Mouse (Mus musculus) embryonic facial prominence, embryonic 12.5 days (tissue): ENCODE results near the gene Ttll8. TPM values are rescaled to one million over a fixed set of nuclear protein-coding genes. Genes with fewer than 3 reads are reported as not detected.

Experiments used
- ATAC-seq: fragments of 200-750 bp; cut with Nextera tagmentation; 2 replicates; pipeline ENCODE4 v1.8.0; 2017; ENCODE audit not compliant: insufficient number of reproducible peaks, insufficient read depth, low FRiP score, low TSS enrichment
- H3K27ac ChIP-seq: fragments of 300-500 bp; sonication (generic); 2 replicates; pipeline ENCODE4 v1.5.1; 2016; ENCODE audit warnings: mild to moderate bottlenecking
- H3K27me3 ChIP-seq: fragments of 300-500 bp; sonication (generic); 2 replicates; pipeline ENCODE4 v1.6.1; 2016; ENCODE audit warnings: mild to moderate bottlenecking, moderate library complexity
- H3K36me3 ChIP-seq: fragments of 300-500 bp; sonication (generic); 2 replicates; pipeline ENCODE4 v1.6.1; 2016; ENCODE audit warnings: mild to moderate bottlenecking
- H3K4me1 ChIP-seq: fragments of 300-500 bp; sonication (generic); 2 replicates; pipeline ENCODE4 v1.6.1; 2016
- H3K4me2 ChIP-seq: fragments of 300-500 bp; sonication (generic); replicated peaks from 2 replicates; pipeline ENCODE4 v1.6.1; 2016; ENCODE audit warnings: mild to moderate bottlenecking, moderate library complexity
- H3K4me3 ChIP-seq: fragments of 300-500 bp; sonication (generic); 2 replicates; pipeline ENCODE4 v1.5.1; 2016; ENCODE audit warnings: mild to moderate bottlenecking
- H3K9ac ChIP-seq: fragments of 300-500 bp; sonication (generic); 2 replicates; pipeline ENCODE4 v1.6.1; 2016; ENCODE audit warnings: mild to moderate bottlenecking, moderate library complexity
- H3K9me3 ChIP-seq: fragments of 300-500 bp; sonication (generic); 2 replicates; pipeline ENCODE4 v1.6.1; 2016; ENCODE audit warnings: mild to moderate bottlenecking, moderate library complexity
- WGBS: fragments of 180-500 bp; shearing (Covaris S2); methylation state at CpG from one replicate; pipeline ENCODE4 v1.1.7; 2016; 5-methylcytosine and 5-hydroxymethylcytosine counted together
- polyA plus RNA-seq: library from polyadenylated mRNA; unstranded; fragments of >200 nt; fragmentation: Nextera tagmentation; extraction: Ambion mirVana; gene quantifications from 2 replicates; pipeline ENCODE4 v1.2.1, GENCODE M21; 2016

The Ttll8 gene
- polyA plus RNA-seq, 1 experiment from 2014 or later: not detected

DNA sequence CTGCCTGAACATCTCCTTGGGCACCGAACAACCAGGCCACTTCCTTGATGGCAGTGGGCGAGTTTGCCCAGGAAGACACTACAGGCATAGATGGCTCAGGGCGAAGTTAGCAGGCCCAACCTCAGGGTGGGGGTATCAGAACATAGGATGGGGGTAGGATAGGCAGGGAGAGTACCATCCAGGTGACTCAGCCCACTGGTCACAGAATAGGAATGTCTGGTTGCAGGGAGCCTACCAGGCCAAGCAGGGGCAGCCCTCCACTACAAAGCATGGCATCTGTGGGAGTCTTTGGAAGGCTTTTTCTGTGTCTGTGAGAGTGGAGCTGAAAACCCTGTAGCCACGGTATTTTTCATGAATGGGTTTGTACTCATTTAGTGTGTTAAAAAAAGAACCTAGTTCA, 3.3 kb upstream of the Ttll8 start:
- H3K4me1 ChIP-seq: 0 out of 2 replicates have a peak, but pooled peaks cover 3% of the 10 kb centered on the region
- WGBS: 87% methylated on average over 4 of the region's 4 CpGs
- no peak overlapping the region for H3K27ac ChIP-seq
- no peak overlapping the region for H3K4me2 ChIP-seq
- H3K27me3 ChIP-seq: peaks cover 35% of the 10 kb centered on the region
- H3K4me3 ChIP-seq: no peak overlapping the region
- no peaks in the 10 kb centered on the region for H3K36me3 ChIP-seq
- no peaks in the 10 kb centered on the region for H3K9me3 ChIP-seq
- no peak for ATAC-seq
- H3K9ac ChIP-seq: no peak overlapping the region

DNA sequence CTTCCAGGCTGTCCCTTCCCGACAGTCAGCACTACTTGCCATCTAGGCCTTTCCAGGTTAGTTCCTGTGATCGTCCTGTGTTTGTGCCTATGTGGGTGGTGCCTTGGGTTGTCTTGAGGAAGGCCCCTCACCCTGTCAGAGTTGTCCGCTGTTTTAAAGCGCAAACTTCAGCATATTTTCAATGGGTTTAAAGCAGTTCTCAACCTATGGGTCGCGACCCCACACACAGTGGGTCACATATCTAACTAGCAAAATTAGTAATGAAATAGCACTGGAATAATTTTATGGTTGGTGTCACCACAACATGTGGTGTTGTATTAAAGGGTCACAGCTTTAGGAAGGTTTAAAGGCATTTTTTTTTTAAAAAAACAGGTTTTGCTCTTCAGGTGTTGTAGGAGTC, 1.1 kb upstream of the Ttll8 start:
- no peak overlapping the region for H3K27ac ChIP-seq
- 80% methylated on average over 6 of the region's 6 CpGs for WGBS
- H3K36me3 ChIP-seq: no peaks in the 10 kb centered on the region
- H3K4me1 ChIP-seq: 0 out of 2 replicates have a peak, but pooled peaks cover 3% of the 10 kb centered on the region
- H3K27me3 ChIP-seq: peaks cover 35% of the 10 kb centered on the region
- no peak overlapping the region for H3K4me2 ChIP-seq
- no peak for ATAC-seq
- no peak overlapping the region for H3K9ac ChIP-seq
- no peaks in the 10 kb centered on the region for H3K9me3 ChIP-seq
- no peak overlapping the region for H3K4me3 ChIP-seq

GRCm38 (mm10) chr15:88951246-88951645, 3.0 kb downstream of the Ttll8 start:
- H3K4me2 ChIP-seq: no peak overlapping the region
- H3K27me3 ChIP-seq: peaks cover 30% of the 10 kb centered on the region
- ATAC-seq: no peak
- H3K4me1 ChIP-seq: no peaks in the 10 kb centered on the region
- no peaks in the 10 kb centered on the region for H3K9me3 ChIP-seq
- no peak overlapping the region for H3K27ac ChIP-seq
- no peaks in the 10 kb centered on the region for H3K36me3 ChIP-seq
- no peak overlapping the region for H3K4me3 ChIP-seq
- H3K9ac ChIP-seq: no peak overlapping the region
- 74% methylated on average over 4 of the region's 4 CpGs for WGBS

DNA sequence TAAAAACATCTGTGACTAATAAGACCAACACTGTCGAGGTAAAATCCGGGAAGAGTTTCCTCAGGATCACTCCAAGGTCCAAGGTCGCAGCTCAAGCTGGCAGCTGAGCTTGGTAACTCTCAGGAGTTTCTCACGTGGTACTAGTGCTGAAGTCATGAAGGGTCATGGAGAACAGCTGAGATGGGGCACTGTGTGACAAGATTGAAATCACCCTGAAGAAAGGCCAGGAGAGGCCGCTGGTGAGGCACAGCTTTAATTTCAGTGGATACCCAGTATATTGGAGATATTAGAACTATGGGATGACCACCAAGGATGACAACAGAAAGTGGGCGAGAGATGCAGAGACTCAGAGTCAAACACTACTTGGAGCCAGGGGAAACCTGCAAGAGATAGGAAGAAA, 7.4 kb downstream of the Ttll8 start:
- Histone ChIP-seq H3K4me2 (no peak overlapping the region), H3K27me3 (no peaks in the 10 kb centered on the region), H3K4me3 (no peak overlapping the region), H3K9me3 (no peaks in the 10 kb centered on the region), H3K4me1 (no peaks in the 10 kb centered on the region), H3K9ac (no peak overlapping the region), H3K27ac (no peak overlapping the region), H3K36me3 (no peaks in the 10 kb centered on the region)
- no peak for ATAC-seq
- WGBS: 33% methylated on average over 6 of the region's 6 CpGs

DNA sequence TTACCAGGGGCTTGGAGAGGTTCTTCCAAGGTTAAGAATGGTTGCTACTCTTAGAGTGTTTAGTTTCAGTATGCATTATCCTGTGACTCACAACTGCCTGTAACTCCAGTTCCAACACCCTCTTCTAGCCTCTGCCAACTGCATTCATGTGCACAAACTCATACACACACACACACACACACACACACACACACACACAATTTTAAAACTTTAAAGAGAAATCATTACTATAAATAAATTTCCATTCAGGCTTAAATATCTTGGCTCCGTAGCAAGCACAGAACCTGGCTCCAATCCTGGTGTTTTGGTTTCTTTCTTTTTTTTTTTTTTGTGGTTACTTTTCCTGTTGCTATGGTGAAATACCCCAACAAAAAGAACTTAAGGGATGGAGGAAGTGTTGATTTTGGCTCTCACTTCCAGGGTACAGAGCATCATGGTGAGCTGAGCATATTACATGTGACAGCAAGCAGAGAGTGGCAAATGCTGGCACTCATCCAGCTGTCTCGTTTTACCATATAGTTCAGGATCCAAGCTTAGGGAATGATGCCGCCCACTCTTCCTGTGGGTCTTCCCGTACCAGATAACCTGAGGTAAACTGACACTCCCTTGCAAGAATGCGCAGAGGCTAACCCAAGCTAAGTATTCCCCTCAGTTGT, 10.2 kb downstream of the Ttll8 start:
- no peak for ATAC-seq
- H3K9me3 ChIP-seq: no peaks in the 10 kb centered on the region
- no peaks in the 10 kb centered on the region for H3K27me3 ChIP-seq
- H3K27ac ChIP-seq: no peak overlapping the region
- H3K36me3 ChIP-seq: no peaks in the 10 kb centered on the region
- no peaks in the 10 kb centered on the region for H3K4me1 ChIP-seq
- no peak overlapping the region for H3K4me2 ChIP-seq
- no peak overlapping the region for H3K4me3 ChIP-seq
- no peak overlapping the region for H3K9ac ChIP-seq
- 70% methylated on average over 5 of the region's 5 CpGs for WGBS

DNA sequence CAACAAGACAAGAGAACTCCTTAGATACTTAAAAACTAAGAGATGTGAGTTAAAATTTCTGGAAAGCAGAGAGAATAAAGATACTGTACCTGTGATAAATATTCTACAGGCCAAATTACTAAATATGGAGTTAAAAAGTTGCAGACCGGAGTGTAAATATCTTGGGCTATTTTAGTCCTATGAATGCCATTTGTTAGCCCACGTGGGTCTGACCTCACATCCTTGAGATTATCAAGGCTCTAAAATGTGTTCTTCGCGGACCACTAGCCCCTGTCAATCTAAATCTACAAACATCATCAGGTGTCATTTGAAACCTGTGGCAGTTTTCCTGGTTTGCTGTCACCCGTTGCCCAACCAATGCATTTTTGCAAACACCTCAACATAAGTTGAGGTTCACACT, 11.4 kb downstream of the Ttll8 start:
- no peaks in the 10 kb centered on the region for H3K9me3 ChIP-seq
- H3K36me3 ChIP-seq: no peaks in the 10 kb centered on the region
- no peak overlapping the region for H3K27ac ChIP-seq
- no peak overlapping the region for H3K4me3 ChIP-seq
- no peak for ATAC-seq
- WGBS: 75% methylated on average over 5 of the region's 5 CpGs
- no peaks in the 10 kb centered on the region for H3K27me3 ChIP-seq
- H3K4me1 ChIP-seq: no peaks in the 10 kb centered on the region
- no peak overlapping the region for H3K4me2 ChIP-seq
- no peak overlapping the region for H3K9ac ChIP-seq

GRCm38 (mm10) chr15:88937291-88937650, 16.9 kb downstream of the Ttll8 start:
- no peak overlapping the region for H3K4me2 ChIP-seq
- ATAC-seq: no peak
- H3K27me3 ChIP-seq: no peaks in the 10 kb centered on the region; the same call in 1 of the 2 replicates
- H3K27ac ChIP-seq: no peak overlapping the region
- H3K9ac ChIP-seq: no peak overlapping the region
- no peaks in the 10 kb centered on the region for H3K4me1 ChIP-seq
- no peaks in the 10 kb centered on the region for H3K36me3 ChIP-seq
- WGBS: 84% methylated on average over 2 of the region's 2 CpGs
- H3K9me3 ChIP-seq: no peaks in the 10 kb centered on the region
- no peak overlapping the region for H3K4me3 ChIP-seq

- H3K4me1 ChIP-seq: no peaks in the 10 kb centered on the region
- no peaks in the 10 kb centered on the region; the same call in 1 of the 2 replicates for H3K27me3 ChIP-seq
- H3K27ac ChIP-seq: no peak overlapping the region
- WGBS: 71% methylated on average over 6 of the region's 6 CpGs
- no peaks in the 10 kb centered on the region for H3K36me3 ChIP-seq
- H3K4me3 ChIP-seq: no peak overlapping the region
- no peak overlapping the region for H3K9ac ChIP-seq
- no peaks in the 10 kb centered on the region for H3K9me3 ChIP-seq
- ATAC-seq: no peak
- H3K4me2 ChIP-seq: no peak overlapping the region
Measured at GRCm38 (mm10) chr15:88936619-88937290, 17.5 kb downstream of the Ttll8 start.

DNA sequence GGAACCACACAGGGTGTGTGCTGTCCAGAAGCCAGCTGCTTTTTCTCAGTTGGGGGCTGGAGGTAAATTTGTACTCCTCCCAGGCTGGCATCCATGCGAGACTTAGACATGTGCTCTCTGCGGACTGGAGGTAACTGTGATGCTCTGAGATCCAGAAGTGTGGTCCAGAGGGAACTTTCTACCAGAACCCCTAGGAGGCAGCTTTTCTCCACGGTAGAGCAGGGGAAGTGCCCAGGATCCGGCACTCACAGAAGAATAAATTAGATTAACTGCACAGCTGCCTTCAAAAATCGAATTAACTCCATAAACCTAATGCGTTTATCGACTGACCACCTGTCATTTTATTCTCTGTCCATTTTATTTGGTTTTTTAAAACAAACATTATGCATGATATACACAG, 20.1 kb downstream of the Ttll8 start:
- 51% methylated on average over 7 of the region's 7 CpGs for WGBS
- H3K27me3 ChIP-seq: no peaks in the 10 kb centered on the region; the same call in 1 of the 2 replicates

GRCm38 (mm10) chr15:88932667-88933066, 21.6 kb downstream of the Ttll8 start:
- WGBS: 90% methylated on average over 10 of the region's 10 CpGs
- Histone ChIP-seq H3K9ac (no peak overlapping the region), H3K4me1 (no peaks in the 10 kb centered on the region), H3K36me3 (no peaks in the 10 kb centered on the region), H3K4me2 (no peak overlapping the region), H3K4me3 (no peak overlapping the region), H3K27me3 (no peaks in the 10 kb centered on the region; the same call in 1 of the 2 replicates), H3K9me3 (no peaks in the 10 kb centered on the region), H3K27ac (no peak overlapping the region)
- ATAC-seq: no peak

More for the DNA sequence above, 20.1 kb downstream of the Ttll8 start:
- no peaks in the 10 kb centered on the region for H3K4me1 ChIP-seq
- H3K9ac ChIP-seq: no peak overlapping the region
- H3K36me3 ChIP-seq: no peaks in the 10 kb centered on the region
- H3K9me3 ChIP-seq: no peaks in the 10 kb centered on the region
- no peak overlapping the region for H3K27ac ChIP-seq
- no peak overlapping the region for H3K4me2 ChIP-seq
- no peak overlapping the region for H3K4me3 ChIP-seq
- ATAC-seq: no peak

GRCm38 (mm10) chr15:88921992-88922310, 32.3 kb downstream of the Ttll8 start:
- Histone ChIP-seq H3K4me3 (no peak overlapping the region), H3K27ac (no peak overlapping the region), H3K27me3 (no peaks in the 10 kb centered on the region), H3K9me3 (no peaks in the 10 kb centered on the region), H3K9ac (no peak overlapping the region), H3K36me3 (no peaks in the 10 kb centered on the region), H3K4me2 (no peak overlapping the region), H3K4me1 (no peaks in the 10 kb centered on the region)
- ATAC-seq: no peak
- WGBS: 76% methylated on average over 6 of the region's 6 CpGs

DNA sequence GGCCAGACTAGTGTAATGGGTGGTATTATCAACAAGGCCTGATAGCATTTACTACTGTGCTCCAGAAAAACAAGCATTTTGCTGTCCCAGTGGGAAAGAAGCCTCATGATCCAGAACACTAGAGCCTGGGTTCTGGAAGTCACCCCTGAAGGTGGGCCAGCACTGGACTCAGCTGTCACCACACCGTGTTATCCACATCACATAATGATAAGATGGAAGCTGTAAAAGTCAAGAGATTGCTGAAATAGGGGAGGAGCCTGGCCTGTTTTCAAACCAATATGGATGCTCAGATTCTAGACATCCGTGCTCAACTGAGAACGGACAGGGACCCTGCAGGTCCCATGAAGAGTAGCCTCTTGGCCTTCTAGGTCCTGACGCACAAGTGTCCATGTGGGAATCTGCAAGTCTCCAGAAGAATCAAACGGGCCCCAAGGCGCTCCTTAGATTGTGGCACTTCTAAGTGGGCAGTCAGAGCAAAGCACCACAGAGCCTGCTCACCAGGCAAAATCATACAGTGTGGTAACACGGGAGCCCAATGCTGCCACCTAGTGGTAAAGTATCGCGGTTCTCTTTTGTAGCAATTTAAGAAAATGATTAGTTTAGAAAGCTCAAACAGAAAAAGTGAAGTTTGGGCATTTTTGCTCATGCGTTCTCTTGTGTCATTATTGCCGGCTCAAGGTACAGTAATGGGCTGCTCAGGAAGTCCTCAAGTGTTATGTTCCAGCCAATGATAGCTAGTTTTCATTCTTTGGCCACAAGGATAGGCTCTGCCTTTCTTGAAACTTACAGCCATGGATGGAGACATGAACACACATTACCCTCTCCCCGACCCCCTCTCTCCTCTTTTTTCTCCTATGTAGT, 32.9 kb downstream of the Ttll8 start:
- H3K4me1 ChIP-seq: no peaks in the 10 kb centered on the region
- no peaks in the 10 kb centered on the region for H3K36me3 ChIP-seq
- no peak overlapping the region for H3K27ac ChIP-seq
- no peaks in the 10 kb centered on the region for H3K9me3 ChIP-seq
- H3K4me3 ChIP-seq: no peak overlapping the region
- WGBS: 29% methylated on average over 12 of the region's 12 CpGs
- ATAC-seq: peak; percentile 82; the same call in 1 of the 2 replicates
- H3K27me3 ChIP-seq: no peaks in the 10 kb centered on the region
- H3K9ac ChIP-seq: no peak overlapping the region
- H3K4me2 ChIP-seq: no peak overlapping the region
